Mouse (Mus musculus) ES-CJ7 (cell line): ENCODE measurements around the gene Abcb8.

ENCODE experiments used
- DNase-seq: peaks from one replicate; pipeline ENCODE4 v3.0.0; 2011; ENCODE audit warnings: low read depth, low spot score

Abcb8 gene

GRCm38 (mm10) chr5:24425421-24426036 is 32.1 kb downstream of the Abcb8 start:
- peak; percentile 71 for DNase-seq

- peak; percentile 24 for DNase-seq
These were observed 32.6 kb downstream of the Abcb8 start for GRCm38 (mm10) chr5:24426037-24426432.

DNA sequence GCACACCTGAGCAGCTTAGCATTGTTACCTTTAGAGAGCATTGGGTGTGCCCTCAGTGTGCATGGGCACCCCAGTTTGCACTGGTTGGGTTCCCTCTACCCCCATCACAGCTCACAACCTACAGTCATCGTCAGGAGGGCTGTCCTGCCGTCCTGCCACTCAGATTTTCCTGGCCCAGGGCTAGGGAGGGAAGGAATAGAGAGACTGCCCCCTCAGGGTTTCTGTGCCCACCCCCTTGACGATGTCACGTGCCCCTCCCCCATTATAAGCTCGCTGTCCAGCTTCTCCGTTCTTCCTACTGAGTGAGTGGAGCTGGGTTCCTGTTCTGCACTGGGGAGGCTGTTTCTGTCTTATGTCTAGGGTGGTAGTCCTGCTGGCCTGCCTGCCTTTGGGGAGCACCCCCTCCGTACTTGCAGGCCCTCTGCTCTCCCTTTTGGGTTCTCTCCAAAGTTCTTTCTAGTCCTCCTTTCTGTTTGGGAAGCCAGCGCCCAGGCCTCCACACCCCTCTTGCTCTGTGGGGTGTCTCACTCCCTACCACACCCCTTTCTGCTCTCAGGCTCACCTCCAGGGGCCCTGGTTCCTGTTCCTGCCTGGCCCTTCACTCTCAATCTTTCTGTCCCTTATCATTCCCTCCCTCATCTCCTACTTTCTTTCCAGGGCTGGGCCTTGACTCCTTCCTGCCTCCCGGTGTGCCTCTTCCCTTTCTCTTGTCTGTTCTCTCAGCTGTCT is 33.3 kb downstream of the Abcb8 start:
- peak; percentile 21 for DNase-seq

DNA sequence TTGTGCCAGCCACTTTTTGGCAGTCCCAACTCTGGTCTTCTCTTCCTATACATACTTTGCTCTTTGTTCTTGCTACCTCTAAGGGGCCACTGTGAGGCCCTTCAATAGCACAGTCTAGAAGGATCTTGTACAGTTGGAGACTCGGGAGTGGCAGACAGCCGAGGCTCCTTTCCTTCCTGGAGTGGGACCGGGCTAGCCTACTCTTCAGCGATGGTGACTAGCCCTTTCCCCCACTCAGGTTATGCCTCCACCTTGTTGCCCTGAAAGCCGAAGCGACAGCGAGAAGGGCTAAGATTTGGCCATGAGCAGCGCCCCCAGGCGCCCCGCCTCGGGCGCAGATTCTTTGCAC is 33.8 kb downstream of the Abcb8 start:
- DNase-seq, result no peak

DNA sequence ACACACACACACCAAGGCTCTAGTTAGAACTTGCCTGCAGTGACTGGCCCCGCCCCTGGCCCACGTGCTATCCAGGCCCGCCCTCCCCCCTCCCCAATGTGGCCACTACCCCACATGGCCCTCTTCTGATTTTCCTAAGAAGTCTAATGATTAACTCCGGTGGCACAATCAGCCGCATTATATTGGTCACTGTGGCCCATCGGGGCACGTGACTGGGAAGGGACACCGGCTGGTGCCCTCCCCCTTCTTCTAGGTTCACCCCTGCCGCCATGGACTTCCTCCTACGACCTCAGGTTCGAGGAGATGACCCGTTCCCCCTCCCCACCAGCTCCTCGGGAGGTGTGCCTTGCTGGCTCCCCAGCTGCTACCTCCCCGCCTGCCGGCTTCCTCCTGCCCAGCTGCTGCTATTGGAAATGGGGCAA is 34.5 kb downstream of the Abcb8 start:
- DNase-seq, result no peak

DNA sequence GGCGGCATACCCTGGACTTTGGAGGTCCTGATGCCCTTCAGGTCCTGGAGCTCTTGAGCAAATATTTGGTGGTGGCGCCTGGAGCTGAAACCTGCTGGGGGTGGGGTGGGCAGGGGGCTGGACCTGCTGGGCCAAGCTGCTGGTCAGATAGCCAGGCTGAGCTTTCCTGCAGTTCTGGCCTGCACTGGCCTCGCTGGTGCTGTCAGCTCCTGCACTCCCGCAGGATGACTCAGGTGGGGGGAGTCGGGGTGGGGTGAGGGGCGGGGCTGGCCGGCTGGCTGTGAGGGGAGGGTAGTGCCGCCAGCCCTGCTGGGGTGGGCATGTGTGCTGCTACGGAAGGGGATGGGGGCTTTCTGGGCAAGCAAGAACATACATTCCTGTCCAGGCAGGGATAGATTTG is 35.1 kb downstream of the Abcb8 start:
- no peak for DNase-seq

GRCm38 (mm10) chr5:24433993-24434392 is 40.5 kb downstream of the Abcb8 start:
- no peak for DNase-seq

- no peak for DNase-seq
These were observed 47.7 kb downstream of the Abcb8 start for GRCm38 (mm10) chr5:24441187-24441586.

GRCm38 (mm10) chr5:24442029-24442428 is 48.6 kb downstream of the Abcb8 start:
- DNase-seq, result no peak

DNA sequence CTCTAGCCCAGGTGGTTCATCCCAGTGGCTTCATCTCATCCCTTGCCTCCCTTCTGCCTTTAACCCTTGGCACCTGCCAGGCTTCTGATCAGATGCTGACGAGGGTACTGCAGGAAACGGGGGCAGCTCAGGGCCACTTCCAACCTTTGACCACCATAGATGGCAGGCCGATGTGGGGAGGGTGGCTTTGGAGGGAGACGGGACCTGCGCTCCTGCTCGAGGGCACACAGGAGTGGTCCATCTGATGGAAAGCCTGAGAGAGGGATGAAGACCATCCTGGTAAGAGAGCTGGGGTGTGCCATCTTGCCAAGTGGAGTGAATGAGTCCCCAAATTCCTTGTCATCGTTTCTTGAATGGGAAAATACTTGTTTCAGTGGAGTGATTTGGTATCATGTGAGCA is 49.7 kb downstream of the Abcb8 start:
- no peak for DNase-seq

DNA sequence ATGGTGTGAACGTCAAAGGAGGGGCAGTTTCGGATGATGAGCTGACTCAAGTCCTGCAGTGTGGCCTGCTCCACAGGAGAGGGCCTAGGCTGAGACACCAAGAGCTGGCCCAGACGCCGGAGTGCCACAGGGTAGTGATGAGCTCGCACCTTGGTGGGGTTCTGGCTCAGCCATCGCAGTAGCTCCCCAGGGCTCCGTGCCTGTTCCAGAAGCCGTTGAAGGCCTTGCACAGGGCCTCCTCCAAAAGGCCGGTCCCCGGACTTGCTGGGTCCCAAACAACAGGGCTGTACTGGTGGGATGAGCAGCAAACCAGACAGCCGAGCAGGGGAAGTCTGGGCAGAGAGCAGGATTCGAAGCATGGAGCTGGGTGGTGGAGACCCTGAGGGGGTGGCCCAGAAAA is 50.5 kb downstream of the Abcb8 start:
- no peak for DNase-seq

- DNase-seq, result peak; percentile 89
These were observed 51.4 kb downstream of the Abcb8 start, which contains the start of gene Fastk for GRCm38 (mm10) chr5:24444746-24445427. Fastk (minus strand) TSS chr5:24445287.

DNA sequence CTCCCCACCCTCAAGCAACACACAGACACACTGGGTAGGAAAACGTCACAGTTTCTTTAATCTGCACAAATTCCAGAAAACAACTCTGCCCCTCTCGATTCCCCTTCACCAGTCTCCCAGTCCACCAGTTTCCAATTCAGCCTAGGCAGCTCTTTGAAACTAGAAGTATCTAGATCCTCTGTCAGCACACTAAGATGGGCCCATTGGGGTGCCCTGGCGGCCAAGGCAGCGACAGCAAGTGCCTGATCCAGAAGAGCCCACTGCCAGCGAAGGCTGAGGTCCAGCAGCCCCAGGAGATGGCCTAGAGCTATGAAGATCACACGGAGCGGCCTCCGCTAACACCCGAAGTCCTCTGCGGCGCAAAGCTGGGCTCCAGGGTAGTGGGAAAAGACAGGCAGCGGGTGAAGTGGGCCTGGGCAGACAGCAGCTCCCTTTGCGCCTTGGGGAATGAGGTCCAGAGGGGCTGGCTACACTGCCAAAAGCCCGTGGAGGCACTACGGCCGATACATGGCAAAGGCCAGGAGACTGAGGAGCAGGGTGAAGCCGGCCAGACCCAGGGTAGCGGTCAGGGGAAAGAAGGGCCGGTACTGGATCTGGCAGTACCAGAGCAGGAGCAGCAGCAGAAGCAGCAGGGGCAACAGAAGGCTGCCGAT is 52.1 kb downstream of the Abcb8 start:
- DNase-seq, result no peak

GRCm38 (mm10) chr5:24446630-24447029 is 53.2 kb downstream of the Abcb8 start:
- DNase-seq, result no peak

- DNase-seq, result peak; percentile 93
These were observed 54.3 kb downstream of the Abcb8 start, which contains the start of gene Tmub1 for GRCm38 (mm10) chr5:24447624-24448298. Tmub1 (minus strand) TSS chr5:24447854.

- peak; percentile 78 for DNase-seq
These were observed 58.0 kb downstream of the Abcb8 start for GRCm38 (mm10) chr5:24451264-24452029.

DNA sequence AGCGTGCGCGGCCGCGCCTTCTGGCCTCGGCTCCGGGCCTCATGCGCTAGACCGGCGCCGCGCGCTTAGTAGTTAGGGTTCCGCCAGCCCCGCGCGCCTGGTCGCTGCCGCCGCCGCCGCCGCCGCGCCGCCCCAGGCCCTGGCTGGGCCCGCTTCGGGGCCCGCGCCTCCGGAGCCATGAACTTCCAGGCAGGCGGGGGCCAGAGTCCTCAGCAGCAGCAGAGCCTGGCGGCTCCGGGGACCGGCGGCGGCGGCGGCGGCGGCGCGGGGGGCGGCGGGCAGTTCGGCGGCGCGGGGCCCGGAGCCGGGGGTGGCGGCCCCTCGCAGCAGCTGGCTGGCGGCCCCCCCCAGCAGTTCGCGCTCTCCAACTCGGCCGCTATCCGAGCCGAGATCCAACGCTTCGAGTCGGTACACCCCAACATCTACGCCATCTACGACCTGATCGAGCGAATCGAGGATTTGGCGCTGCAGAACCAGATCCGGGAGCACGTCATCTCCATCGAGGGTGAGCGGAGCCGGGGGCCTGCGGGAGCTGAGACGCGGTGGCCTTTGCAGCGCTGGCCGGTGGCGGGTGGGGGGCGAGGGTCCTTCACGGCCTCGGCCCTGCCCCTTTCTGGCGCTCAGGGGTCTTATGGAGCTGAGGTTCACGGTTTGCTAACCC is 58.7 kb downstream of the Abcb8 start, which contains the start of gene Agap3:
TSS of gene Agap3 (plus strand) at position 148 of the 661 bp plus-strand sequence.
- no peak for DNase-seq

- DNase-seq, result no peak
These were observed 59.3 kb downstream of the Abcb8 start for GRCm38 (mm10) chr5:24452691-24453233.

DNA sequence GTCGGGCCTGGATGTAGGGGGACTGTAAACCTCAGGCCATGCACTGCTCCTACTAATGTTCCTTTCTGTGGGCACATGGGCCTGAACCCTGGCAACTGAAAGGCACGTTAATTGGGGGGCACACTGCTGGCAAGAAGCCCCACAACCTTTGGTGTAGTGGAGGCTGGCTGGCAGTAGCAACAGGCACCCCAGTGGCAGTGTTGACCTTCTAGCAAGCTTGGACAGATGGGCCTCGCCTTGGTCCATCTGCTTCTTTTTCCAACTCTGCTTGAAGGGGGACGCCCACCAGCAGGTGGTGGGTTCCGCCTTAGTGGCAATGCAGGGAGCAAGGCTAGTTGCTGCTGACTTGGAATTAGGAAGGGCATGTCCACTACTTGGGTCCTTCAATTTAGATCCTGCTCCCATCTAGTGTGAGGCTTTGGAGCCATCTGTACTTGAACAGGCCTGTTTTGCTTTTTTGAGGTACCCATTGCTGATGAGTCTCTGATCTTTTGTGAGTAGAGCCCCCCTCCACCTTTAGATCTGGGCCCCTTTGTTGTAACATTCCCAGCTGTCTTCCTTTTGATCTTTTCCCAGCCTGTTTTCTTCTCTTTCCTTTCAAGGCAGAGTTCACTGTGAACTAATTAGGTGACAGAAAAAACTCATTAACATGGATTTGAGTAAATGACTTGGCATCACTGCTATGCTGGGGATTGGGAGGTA is 60.0 kb downstream of the Abcb8 start:
- no peak for DNase-seq

GRCm38 (mm10) chr5:24453985-24454303 is 60.5 kb downstream of the Abcb8 start:
- DNase-seq, result no peak
